Mouse (Mus musculus) midbrain, embryonic 11.5 days (tissue): ENCODE data around the gene Thbs4. TPM values are rescaled to one million over a fixed set of nuclear protein-coding genes. Genes with fewer than 3 reads are reported as not detected.

Source experiments
- ATAC-seq: fragments of 200-750 bp; cut with Nextera tagmentation; 2 replicates; pipeline ENCODE4 v1.8.0; 2017; ENCODE audit warnings: moderate TSS enrichment, moderate library complexity; ENCODE audit not compliant: low FRiP score
- DNase-seq: peaks from one replicate; pipeline ENCODE4 v3.0.0; 2015; ENCODE audit warnings: low spot score; ENCODE audit errors: missing footprints
- H3K27ac ChIP-seq: fragments of 300-500 bp; sonication (generic); 2 replicates; pipeline ENCODE4 v1.5.1; 2014; ENCODE audit warnings: low read depth, low read length
- H3K27me3 ChIP-seq: fragments of 300-500 bp; sonication (generic); 2 replicates; pipeline ENCODE4 v1.6.1; 2014; ENCODE audit warnings: mild to moderate bottlenecking, low read length, moderate library complexity, mixed read lengths; ENCODE audit not compliant: control insufficient read depth, insufficient read depth
- H3K36me3 ChIP-seq: fragments of 300-500 bp; sonication (generic); 2 replicates; pipeline ENCODE4 v1.6.1; 2014; ENCODE audit warnings: mild to moderate bottlenecking, low read length, moderate library complexity, mixed read lengths; ENCODE audit not compliant: control insufficient read depth, insufficient read depth
- H3K4me1 ChIP-seq: fragments of 300-500 bp; sonication (generic); 2 replicates; pipeline ENCODE4 v1.6.1; 2014; ENCODE audit warnings: low read length; ENCODE audit not compliant: control insufficient read depth, insufficient read depth
- H3K4me2 ChIP-seq: fragments of 300-500 bp; sonication (generic); 2 replicates; pipeline ENCODE4 v1.6.1; 2014; ENCODE audit warnings: mild to moderate bottlenecking, moderate library complexity
- H3K4me3 ChIP-seq: fragments of 300-500 bp; sonication (generic); 2 replicates; pipeline ENCODE4 v1.5.1; 2014; ENCODE audit warnings: low read depth, low read length
- H3K9ac ChIP-seq: fragments of 300-500 bp; sonication (generic); 2 replicates; pipeline ENCODE4 v1.6.1; 2014; ENCODE audit warnings: low read length
- H3K9me3 ChIP-seq: fragments of 300-500 bp; sonication (generic); 2 replicates; pipeline ENCODE4 v1.6.1; 2016; ENCODE audit warnings: low read length; ENCODE audit not compliant: control insufficient read depth
- WGBS: fragments of 180-500 bp; shearing (Covaris S2); extraction: QIAGEN DNeasy Blood & Tissue Kit; methylation state at CpG from one replicate; pipeline ENCODE4 v1.1.7; 2014; 5-methylcytosine and 5-hydroxymethylcytosine counted together
- polyA plus RNA-seq: library from polyadenylated mRNA; unstranded; fragments of >200 nt; fragmentation: Nextera tagmentation; extraction: Ambion mirVana; gene quantifications from 2 replicates; pipeline ENCODE4 v1.2.1, GENCODE M21; 2014

Thbs4 gene
- polyA plus RNA-seq, 1 experiment from 2014 or later, result 1.8 TPM

- H3K27me3 ChIP-seq, result no peaks in the 10 kb centered on the region
- H3K9ac ChIP-seq, result no peak overlapping the region
- H3K4me3 ChIP-seq, result no peak overlapping the region
- no peaks in the 10 kb centered on the region for H3K36me3 ChIP-seq
- H3K27ac ChIP-seq, result no peak overlapping the region
- DNase-seq (peak; percentile 95), ATAC-seq (peak; percentile 70; the same call in 1 of the 2 replicates)
- 68% methylated on average over 21 of the region's 21 CpGs for WGBS
- H3K4me1 ChIP-seq, result no peaks in the 10 kb centered on the region
- no peaks in the 10 kb centered on the region for H3K9me3 ChIP-seq
- no peak overlapping the region for H3K4me2 ChIP-seq
Measured at GRCm38 (mm10) chr13:92751726-92752565, 42.7 kb downstream of the Thbs4 start.

- ATAC-seq, result peak; percentile 84
- no peaks in the 10 kb centered on the region for H3K27me3 ChIP-seq
- 32% methylated on average over 7 of the region's 7 CpGs for WGBS
- no peaks in the 10 kb centered on the region for H3K36me3 ChIP-seq
- no peak overlapping the region for H3K9ac ChIP-seq
- H3K4me1 ChIP-seq, result no peaks in the 10 kb centered on the region
- H3K9me3 ChIP-seq, result no peaks in the 10 kb centered on the region
- H3K4me3 ChIP-seq, result no peak overlapping the region
- H3K4me2 ChIP-seq, result no peak overlapping the region
- DNase-seq, result peak; percentile 94
- H3K27ac ChIP-seq, result no peak overlapping the region
Measured at GRCm38 (mm10) chr13:92750976-92751518, 43.6 kb downstream of the Thbs4 start.

- Histone ChIP-seq H3K27ac (no peak overlapping the region), H3K4me3 (no peak overlapping the region), H3K27me3 (no peaks in the 10 kb centered on the region), H3K4me2 (no peak overlapping the region), H3K4me1 (no peaks in the 10 kb centered on the region), H3K9ac (no peak overlapping the region), H3K36me3 (no peaks in the 10 kb centered on the region), H3K9me3 (no peaks in the 10 kb centered on the region)
- 75% methylated on average over 5 of the region's 5 CpGs for WGBS
- no peak for ATAC-seq
- peak; percentile 39 for DNase-seq
Measured at GRCm38 (mm10) chr13:92743337-92743736, 51.3 kb downstream of the Thbs4 start.

- Histone ChIP-seq H3K4me1 (no peaks in the 10 kb centered on the region), H3K36me3 (no peaks in the 10 kb centered on the region), H3K4me3 (no peak overlapping the region), H3K27me3 (no peaks in the 10 kb centered on the region), H3K27ac (no peak overlapping the region), H3K4me2 (no peak overlapping the region), H3K9ac (no peak overlapping the region), H3K9me3 (no peaks in the 10 kb centered on the region)
- ATAC-seq (no peak), DNase-seq (no peak)
- WGBS, result 88% methylated on average over 4 of the region's 4 CpGs
Measured at GRCm38 (mm10) chr13:92742886-92743285, 51.7 kb downstream of the Thbs4 start.

GRCm38 (mm10) chr13:92740671-92741270 lies 53.8 kb downstream of the Thbs4 start:
- ATAC-seq (peak; percentile 51; the same call in 1 of the 2 replicates), DNase-seq (peak; percentile 91)
- Histone ChIP-seq H3K9me3 (no peaks in the 10 kb centered on the region), H3K4me2 (no peak overlapping the region), H3K27me3 (no peaks in the 10 kb centered on the region), H3K4me3 (no peak overlapping the region), H3K9ac (no peak overlapping the region), H3K36me3 (no peaks in the 10 kb centered on the region), H3K27ac (no peak overlapping the region), H3K4me1 (0 out of 2 replicates have a peak, but pooled peaks cover 3% of the 10 kb centered on the region)
- 13% methylated on average over 2 of the region's 2 CpGs for WGBS

- Histone ChIP-seq H3K4me3 (no peak overlapping the region), H3K4me1 (0 out of 2 replicates have a peak, but pooled peaks cover 3% of the 10 kb centered on the region), H3K9me3 (no peaks in the 10 kb centered on the region), H3K27ac (no peak overlapping the region), H3K36me3 (no peaks in the 10 kb centered on the region), H3K9ac (no peak overlapping the region), H3K27me3 (no peaks in the 10 kb centered on the region), H3K4me2 (no peak overlapping the region)
- 90% methylated on average over 3 of the region's 3 CpGs for WGBS
- ATAC-seq, result no peak
- no peak for DNase-seq
Measured at GRCm38 (mm10) chr13:92739858-92740257, 54.8 kb downstream of the Thbs4 start.

- ATAC-seq (no peak), DNase-seq (peak; percentile 37)
- Histone ChIP-seq H3K9ac (no peak overlapping the region), H3K36me3 (no peaks in the 10 kb centered on the region), H3K27ac (no peak overlapping the region), H3K4me2 (no peak overlapping the region), H3K4me3 (no peak overlapping the region), H3K27me3 (no peaks in the 10 kb centered on the region), H3K9me3 (no peaks in the 10 kb centered on the region), H3K4me1 (0 out of 2 replicates have a peak, but pooled peaks cover 3% of the 10 kb centered on the region)
- WGBS, result 81% methylated on average over 3 of the region's 3 CpGs
Measured at GRCm38 (mm10) chr13:92738821-92739220, 55.8 kb downstream of the Thbs4 start.

- ATAC-seq (peak; percentile 30; the same call in 1 of the 2 replicates), DNase-seq (peak; percentile 79)
- 53% methylated on average over 11 of the region's 11 CpGs for WGBS
- H3K9ac ChIP-seq, result no peak overlapping the region
- no peak overlapping the region for H3K4me3 ChIP-seq
- H3K4me1 ChIP-seq, result 0 out of 2 replicates have a peak, but pooled peaks cover 3% of the 10 kb centered on the region
- no peak overlapping the region for H3K27ac ChIP-seq
- no peaks in the 10 kb centered on the region for H3K36me3 ChIP-seq
- no peak overlapping the region for H3K4me2 ChIP-seq
- H3K9me3 ChIP-seq, result no peaks in the 10 kb centered on the region
- no peaks in the 10 kb centered on the region; the same call in 1 of the 2 replicates for H3K27me3 ChIP-seq
Measured at GRCm38 (mm10) chr13:92736516-92737300, 57.9 kb downstream of the Thbs4 start.
